Mouse (Mus musculus) adrenal gland, adult 8-10 months (tissue): ENCODE measurements around the gene Dntt. TPM values are rescaled to one million over a fixed set of nuclear protein-coding genes. Genes with fewer than 3 reads are reported as not detected.

ENCODE experiments used
- DNase-seq: peaks from one replicate; pipeline ENCODE4 v3.0.0; 2022
- total RNA-seq, 4 experiments: library from RNA; stranded (reverse); gene quantifications; 2 replicates each; pipeline ENCODE4 v1.2.4; 2022

Dntt gene
- total RNA-seq, 4 experiments from 2014 or later, result not detected

- DNase-seq, result no peak
These were observed 17.4 kb upstream of the Dntt start for GRCm38 (mm10) chr19:41011676-41012075.

- no peak for DNase-seq
These were observed 15.5 kb upstream of the Dntt start for GRCm38 (mm10) chr19:41013591-41013990.

- DNase-seq, result no peak
These were observed 15.1 kb upstream of the Dntt start for GRCm38 (mm10) chr19:41014003-41014402.

- peak; percentile 10 for DNase-seq
These were observed 12.9 kb upstream of the Dntt start for GRCm38 (mm10) chr19:41015951-41016716.

GRCm38 (mm10) chr19:41019164-41019675 lies 9.9 kb upstream of the Dntt start:
- no peak for DNase-seq

- DNase-seq, result no peak
These were observed 8.5 kb upstream of the Dntt start for GRCm38 (mm10) chr19:41020537-41020936.

GRCm38 (mm10) chr19:41022244-41022643 lies 6.8 kb upstream of the Dntt start:
- no peak for DNase-seq

- DNase-seq, result no peak
These were observed 2.5 kb upstream of the Dntt start for GRCm38 (mm10) chr19:41026551-41026950.

GRCm38 (mm10) chr19:41027024-41027423 lies 2.1 kb upstream of the Dntt start:
- no peak for DNase-seq

GRCm38 (mm10) chr19:41027601-41028000 lies 1.5 kb upstream of the Dntt start:
- DNase-seq, result no peak

GRCm38 (mm10) chr19:41030161-41030560 lies 1.1 kb downstream of the Dntt start:
- DNase-seq, result no peak

GRCm38 (mm10) chr19:41031009-41031408 lies 1.9 kb downstream of the Dntt start:
- no peak for DNase-seq

GRCm38 (mm10) chr19:41031869-41032268 lies 2.8 kb downstream of the Dntt start:
- DNase-seq, result no peak

- DNase-seq, result no peak
These were observed 6.9 kb downstream of the Dntt start for GRCm38 (mm10) chr19:41035809-41036551.

GRCm38 (mm10) chr19:41039110-41039509 lies 10.0 kb downstream of the Dntt start:
- no peak for DNase-seq

GRCm38 (mm10) chr19:41045091-41045770 lies 16.2 kb downstream of the Dntt start:
- DNase-seq, result no peak

- no peak for DNase-seq
These were observed 18.5 kb downstream of the Dntt start for GRCm38 (mm10) chr19:41047437-41048186.

GRCm38 (mm10) chr19:41048187-41048559 lies 19.1 kb downstream of the Dntt start:
- no peak for DNase-seq

- DNase-seq, result no peak
These were observed 22.6 kb downstream of the Dntt start for GRCm38 (mm10) chr19:41051714-41052113.

GRCm38 (mm10) chr19:41052247-41052646 lies 23.2 kb downstream of the Dntt start:
- no peak for DNase-seq

- DNase-seq, result no peak
These were observed 24.5 kb downstream of the Dntt start for GRCm38 (mm10) chr19:41053530-41053929.

- no peak for DNase-seq
These were observed 25.6 kb downstream of the Dntt start for GRCm38 (mm10) chr19:41054702-41055101.
